Mouse (Mus musculus): ENCODE measurements around the gene Igsf21. TPM values are rescaled to one million over a fixed set of nuclear protein-coding genes. Genes with fewer than 3 reads are reported as not detected.

The Igsf21 gene
- total RNA-seq, 2 experiments from 2014 or later, result not detected

GRCm38 (mm10) chr4:140010728-140011470, 235.7 kb downstream of the Igsf21 start:
- no peak for ATAC-seq (replicated peaks; ENCODE audit: low FRiP score, poor library complexity, severe bottlenecking)

GRCm38 (mm10) chr4:140004932-140005331, 241.7 kb downstream of the Igsf21 start:
- ATAC-seq (replicated peaks; ENCODE audit: low FRiP score, poor library complexity, severe bottlenecking), result no peak

GRCm38 (mm10) chr4:140004170-140004569, 242.4 kb downstream of the Igsf21 start:
- no peak for ATAC-seq (replicated peaks; ENCODE audit: low FRiP score, poor library complexity, severe bottlenecking)

- no peak for ATAC-seq (replicated peaks; ENCODE audit: low FRiP score, poor library complexity, severe bottlenecking)
These were observed 244.5 kb downstream of the Igsf21 start for GRCm38 (mm10) chr4:140002069-140002468.

- no peak for ATAC-seq (replicated peaks; ENCODE audit: low FRiP score, poor library complexity, severe bottlenecking)
These were observed 245.7 kb downstream of the Igsf21 start for GRCm38 (mm10) chr4:140000911-140001310.

GRCm38 (mm10) chr4:139999033-139999432, 247.6 kb downstream of the Igsf21 start:
- no peak for ATAC-seq (replicated peaks; ENCODE audit: low FRiP score, poor library complexity, severe bottlenecking)

- ATAC-seq (replicated peaks; ENCODE audit: low FRiP score, poor library complexity, severe bottlenecking), result no peak
These were observed 250.9 kb downstream of the Igsf21 start for GRCm38 (mm10) chr4:139995659-139996058.

GRCm38 (mm10) chr4:139993111-139993755, 253.4 kb downstream of the Igsf21 start:
- no peak for ATAC-seq (replicated peaks; ENCODE audit: low FRiP score, poor library complexity, severe bottlenecking)

GRCm38 (mm10) chr4:139986913-139987312, 259.7 kb downstream of the Igsf21 start:
- ATAC-seq (replicated peaks; ENCODE audit: low FRiP score, poor library complexity, severe bottlenecking), result no peak

GRCm38 (mm10) chr4:139978716-139979115, 267.9 kb downstream of the Igsf21 start:
- ATAC-seq (replicated peaks; ENCODE audit: low FRiP score, poor library complexity, severe bottlenecking), result no peak

- no peak for ATAC-seq (replicated peaks; ENCODE audit: low FRiP score, poor library complexity, severe bottlenecking)
These were observed 269.2 kb downstream of the Igsf21 start for GRCm38 (mm10) chr4:139977308-139977781.

Data from erythroblast, adult 5-6 weeks (primary cell).